Mouse (Mus musculus): ENCODE results near the gene 1700001C02Rik. TPM values are rescaled to one million over a fixed set of nuclear protein-coding genes. Genes with fewer than 3 reads are reported as not detected.

Gene 1700001C02Rik
- 1.8 and 2.3 TPM in 2 replicates for polyA plus RNA-seq (2021; fragmentation: Nextera tagmentation)
- long read RNA-seq, experiment 1 = 0 reads
- long read RNA-seq, experiment 2, partial matches to known transcripts = 0 of 2 reads
- long read RNA-seq, experiment 2, other reads (novel, unspliced or antisense) = 0 of 2 reads

GRCm38 (mm10) chr5:30465861-30466260 is at the start of gene 1700001C02Rik:
1700001C02Rik (plus strand) TSS chr5:30466047.

DNA sequence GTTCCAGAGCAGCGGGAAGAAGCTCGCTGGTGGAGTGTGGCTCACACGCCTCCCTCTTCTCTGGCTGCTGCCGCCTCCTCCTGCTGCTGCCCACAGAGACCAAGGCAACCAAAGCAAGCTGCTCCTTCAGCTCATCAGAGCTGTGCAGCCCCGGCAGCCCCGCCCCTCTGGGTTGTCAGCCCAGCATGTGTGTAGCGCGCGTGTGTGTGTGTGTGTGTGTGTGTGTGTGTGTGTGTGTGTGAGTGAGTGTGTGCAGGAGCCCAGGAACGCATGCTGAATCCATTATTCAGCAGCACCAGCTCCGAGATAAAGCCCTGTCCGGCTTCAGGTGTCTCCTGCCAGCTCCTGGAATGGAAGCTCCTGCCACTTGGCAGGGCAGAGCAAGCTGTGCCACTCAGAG is 4.0 kb upstream of the 1700001C02Rik start, which contains the start of gene Otof:
Gene Otof, minus strand, starts transcription at position 112 of the 400 bp plus-strand sequence.

Other genes starting within 250 kb of the 1700001C02Rik start
- gene Selenoi, start 233.5 kb upstream of the 1700001C02Rik start, polyA plus RNA-seq (2021; fragmentation: Nextera tagmentation) = 14.2 and 14.3 TPM in 2 replicates
- 9.9 and 13.2 TPM in 2 replicates for gene Drc1, start 184.7 kb upstream of the 1700001C02Rik start, polyA plus RNA-seq (2021; fragmentation: Nextera tagmentation)
- gene Otof, start 4.1 kb upstream of the 1700001C02Rik start, polyA plus RNA-seq (2021; fragmentation: Nextera tagmentation) = 2.1 and 2.3 TPM in 2 replicates
- gene Cib4, start 79.8 kb downstream of the 1700001C02Rik start, polyA plus RNA-seq (2021; fragmentation: Nextera tagmentation) = not detected in 2 replicates
- 4.4 and 4.6 TPM in 2 replicates for gene Kcnk3, start 122.1 kb downstream of the 1700001C02Rik start, polyA plus RNA-seq (2021; fragmentation: Nextera tagmentation)
- gene Slc35f6, start 181.9 kb downstream of the 1700001C02Rik start, polyA plus RNA-seq (2021; fragmentation: Nextera tagmentation) = 18.4 and 20.1 TPM in 2 replicates
- gene Cenpa, start 200.7 kb downstream of the 1700001C02Rik start, polyA plus RNA-seq (2021; fragmentation: Nextera tagmentation) = 5.7 and 9.0 TPM in 2 replicates
- 3.2 and 4.0 TPM in 2 replicates for gene Dpysl5, start 245.5 kb downstream of the 1700001C02Rik start, polyA plus RNA-seq (2021; fragmentation: Nextera tagmentation)